Mouse (Mus musculus) T-helper 17 cell (primary cell): ENCODE results near the gene Clpx.
"Not testable (repeated sequence)": the region's sequence is repeated elsewhere in the genome, so short reads cannot be mapped to it uniquely, and the experiment has no call there.

Source experiments
- in situ Hi-C, 2 experiments: fragments of 300-600 bp; cut with MboI, MseI; formaldehyde crosslinking; loops; 1 replicate in 1 of 2; 2 replicates in 1 of 2; pipeline ENCODE4 v1.15.1; 2025; ENCODE audit warnings: high pct_unique_total_duplicates in 2 of 2

Clpx gene

GRCm38 (mm10) chr9:65289988-65290387, 4.1 kb upstream of the Clpx start:
- in situ Hi-C loops, result loop anchor here in 1 of 2 experiments (5.0 kb wide), 1 partner anchor 83 kb away; no protein-coding TSS in a partner anchor

- in situ Hi-C loops, result no loop called here
Observed at GRCm38 (mm10) chr9:65292421-65292820, 1.6 kb upstream of the Clpx start.

GRCm38 (mm10) chr9:65293119-65293518, 941 bp upstream of the Clpx start:
- in situ Hi-C loops, result no loop called here

GRCm38 (mm10) chr9:65293580-65293972, 484 bp upstream of the Clpx start:
- in situ Hi-C loops, result no loop called here

GRCm38 (mm10) chr9:65294716-65295378, 787 bp downstream of the Clpx start:
- in situ Hi-C loops, result no loop called here

- in situ Hi-C loops, result no loop called here
Observed at GRCm38 (mm10) chr9:65297056-65297455, 3.0 kb downstream of the Clpx start.

- in situ Hi-C loops, result no loop called here
Observed at GRCm38 (mm10) chr9:65298761-65299160, 4.7 kb downstream of the Clpx start.

GRCm38 (mm10) chr9:65299650-65300049, 5.6 kb downstream of the Clpx start:
- in situ Hi-C loops, result no loop called here

- in situ Hi-C loops, result no loop called here
Observed at GRCm38 (mm10) chr9:65302327-65302983, 8.4 kb downstream of the Clpx start.

GRCm38 (mm10) chr9:65303586-65303985, 9.5 kb downstream of the Clpx start:
- in situ Hi-C loops, result no loop called here

GRCm38 (mm10) chr9:65304300-65304699, 10.2 kb downstream of the Clpx start:
- in situ Hi-C loops, result no loop called here

- in situ Hi-C loops, result no loop called here
Observed at GRCm38 (mm10) chr9:65306672-65307071, 12.6 kb downstream of the Clpx start.

GRCm38 (mm10) chr9:65308011-65308410, 14.0 kb downstream of the Clpx start:
- in situ Hi-C loops, result no loop called here

- in situ Hi-C loops, result no loop called here
Observed at GRCm38 (mm10) chr9:65312669-65313357, 18.8 kb downstream of the Clpx start.

GRCm38 (mm10) chr9:65313846-65314245, 19.8 kb downstream of the Clpx start:
- in situ Hi-C loops, result no loop called here

GRCm38 (mm10) chr9:65322255-65322900, 28.3 kb downstream of the Clpx start:
- in situ Hi-C loops, result no loop called here

GRCm38 (mm10) chr9:65325971-65326370, 31.9 kb downstream of the Clpx start:
- in situ Hi-C loops, result no loop called here

GRCm38 (mm10) chr9:65327371-65327770, 33.3 kb downstream of the Clpx start:
- in situ Hi-C loops, result no loop called here

- in situ Hi-C loops, result no loop called here
Observed at GRCm38 (mm10) chr9:65333958-65334357, 39.9 kb downstream of the Clpx start.

GRCm38 (mm10) chr9:65339146-65339545, 45.1 kb downstream of the Clpx start:
- in situ Hi-C loops, result no loop called here

- in situ Hi-C loops, result no loop called here
Observed at GRCm38 (mm10) chr9:65340414-65340813, 46.4 kb downstream of the Clpx start.

GRCm38 (mm10) chr9:65345439-65345838, 51.4 kb downstream of the Clpx start:
- in situ Hi-C loops, result not testable (repeated sequence)
